Mouse (Mus musculus) G1E (cell line): ENCODE measurements around the gene Rpn2. TPM values are rescaled to one million over a fixed set of nuclear protein-coding genes. Genes with fewer than 3 reads are reported as not detected.

Experiments
- ATAC-seq: 2 replicates; pipeline ENCODE4 v1.8.0; 2016; ENCODE audit warnings: mild to moderate bottlenecking; ENCODE audit not compliant: insufficient number of reproducible peaks, poor library complexity, low FRiP score, severe bottlenecking; ENCODE audit errors: extremely low read depth
- DNase-seq: peaks from one replicate; pipeline ENCODE4 v3.0.0; 2012; ENCODE audit warnings: low spot score
- H3K27me3 ChIP-seq: 2 replicates; pipeline ENCODE4 v1.6.1; 2012; ENCODE audit warnings: mild to moderate bottlenecking, low read length, inconsistent platforms; ENCODE audit not compliant: insufficient read depth
- H3K36me3 ChIP-seq: replicated peaks from 2 replicates; pipeline ENCODE3; 2012; ENCODE audit warnings: mild to moderate bottlenecking, inconsistent platforms
- H3K4me1 ChIP-seq: 2 replicates; pipeline ENCODE4 v1.6.1; 2012; ENCODE audit warnings: low read depth, low read length, inconsistent platforms, mixed read lengths; ENCODE audit not compliant: insufficient read depth
- H3K4me3 ChIP-seq: 2 replicates; pipeline ENCODE4 v1.5.1; 2012; ENCODE audit warnings: low read depth, mild to moderate bottlenecking, inconsistent platforms, low read length, moderate library complexity, mixed read lengths
- H3K9me3 ChIP-seq: replicated peaks from 2 replicates; pipeline ENCODE4 v1.6.1; 2012; ENCODE audit warnings: inconsistent platforms
- CTCF ChIP-seq: IDR thresholded peaks from 2 replicates; pipeline ENCODE4 v1.5.1; 2012; ENCODE audit warnings: low read depth, low read length, inconsistent platforms, mixed read lengths
- GATA1 ChIP-seq: IDR thresholded peaks from 2 replicates; pipeline ENCODE4 v1.6.1; 2012; ENCODE audit warnings: borderline replicate concordance, low read length, inconsistent platforms, mixed read lengths
- GATA2 ChIP-seq: IDR thresholded peaks from 2 replicates; pipeline ENCODE4 v1.6.1; 2012; ENCODE audit warnings: low read depth, low read length, inconsistent platforms, borderline replicate concordance
- POLR2AphosphoS5 ChIP-seq: IDR thresholded peaks from 2 replicates; pipeline ENCODE4 v1.6.1; 2012; ENCODE audit warnings: low read depth, low read length, inconsistent platforms; ENCODE audit not compliant: insufficient replicate concordance
- TAL1 ChIP-seq: conservative IDR thresholded peaks from 2 replicates; pipeline ENCODE4 v1.6.1; 2012; ENCODE audit warnings: low read depth, low read length, inconsistent platforms, mixed read lengths
- polyA plus RNA-seq: library from polyadenylated mRNA; stranded (reverse); fragments of >175 nt; gene quantifications from 2 replicates; pipeline ENCODE4 v1.2.3, GENCODE M21; 2012
- total RNA-seq, 2 experiments: library from RNA; stranded (forward) in 1 of 2; stranded (reverse) in 1 of 2; fragments of 200-1000 nt in 1 of 2; fragments of >200 nt in 1 of 2; fragmentation: Nextera tagmentation in 1 of 2; gene quantifications; 2 replicates each; pipeline ENCODE4 v1.2.3; 2014 to 2017

Gene Rpn2
- total and polyA plus RNA-seq, 3 experiments = 110 to 213 (median 156) TPM

- ATAC-seq = no peak
These were observed 16.3 kb upstream of the Rpn2 start for GRCm38 (mm10) chr2:157262506-157262905.

GRCm38 (mm10) chr2:157263101-157263500, 15.7 kb upstream of the Rpn2 start:
- ATAC-seq = no peak
- Histone ChIP-seq H3K4me3 (no peak overlapping the region), H3K36me3 (no peaks in the 10 kb centered on the region), H3K9me3 (no peaks in the 10 kb centered on the region), H3K4me1 (no peaks in the 10 kb centered on the region; the same call in 1 of the 2 replicates), H3K27me3 (peaks cover 27% of the 10 kb centered on the region)
- DNase-seq = no peak
- no peak for TF ChIP-seq GATA2
- TF ChIP-seq CTCF = no peak
- no peak for TF ChIP-seq TAL1
- no peak for TF ChIP-seq POLR2AphosphoS5

More at GRCm38 (mm10) chr2:157262506-157262905, 16.3 kb upstream of the Rpn2 start:
- Histone ChIP-seq H3K27me3 (peaks cover 27% of the 10 kb centered on the region), H3K4me3 (no peak overlapping the region), H3K9me3 (no peaks in the 10 kb centered on the region), H3K36me3 (no peaks in the 10 kb centered on the region), H3K4me1 (no peaks in the 10 kb centered on the region; the same call in 1 of the 2 replicates)
- no peak for DNase-seq
- TF ChIP-seq GATA1 = no peak

GRCm38 (mm10) chr2:157263832-157264231, 15.0 kb upstream of the Rpn2 start:
- DNase-seq = no peak
- no peaks in the 10 kb centered on the region for H3K36me3 ChIP-seq
- H3K9me3 ChIP-seq = no peaks in the 10 kb centered on the region
- H3K4me3 ChIP-seq = no peak overlapping the region
- peaks cover 27% of the 10 kb centered on the region for H3K27me3 ChIP-seq
- no peaks in the 10 kb centered on the region; the same call in 1 of the 2 replicates for H3K4me1 ChIP-seq
- TF ChIP-seq GATA1 (no peak), TAL1 (no peak), GATA2 (no peak), POLR2AphosphoS5 (no peak), CTCF (no peak)
- no peak for ATAC-seq

DNA sequence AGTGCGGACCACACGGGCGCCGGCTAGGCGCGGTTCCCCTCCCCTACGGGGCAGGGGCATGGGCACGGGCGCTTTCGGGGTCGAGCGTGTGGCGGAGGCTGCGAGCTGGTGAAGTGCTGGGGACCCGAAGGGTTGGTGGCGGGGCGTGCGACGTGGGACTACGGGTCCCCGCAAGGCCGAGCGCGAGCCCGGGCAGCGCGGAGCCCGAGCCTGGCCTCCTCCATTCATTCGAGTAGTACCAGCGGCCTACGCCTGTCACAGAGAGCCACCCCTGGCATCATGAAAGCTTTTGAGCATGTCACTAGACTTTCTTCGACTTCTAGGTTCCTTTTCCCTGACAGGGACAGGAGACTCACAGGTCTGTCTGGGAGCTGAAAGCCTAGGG, 591 bp downstream of the Rpn2 start, which contains the start of gene Mroh8:
TSS of gene Mroh8 (minus strand) at position 134 of the 385 bp plus-strand sequence.
- DNase-seq (no peak), ATAC-seq (no peak)
- Histone ChIP-seq H3K27me3 (no peaks in the 10 kb centered on the region), H3K36me3 (peaks cover 41% of the 10 kb centered on the region), H3K4me1 (peaks cover 51% of the 10 kb centered on the region), H3K4me3 (peak within 1 kb of the TSS; percentile 94), H3K9me3 (no peaks in the 10 kb centered on the region)
- TF ChIP-seq TAL1 = no peak
- TF ChIP-seq GATA2 = no peak
- no peak for TF ChIP-seq CTCF
- no peak for TF ChIP-seq GATA1
- TF ChIP-seq POLR2AphosphoS5 = no peak

GRCm38 (mm10) chr2:157283321-157283720, 4.5 kb downstream of the Rpn2 start:
- peaks cover 79% of the 10 kb centered on the region for H3K36me3 ChIP-seq
- H3K4me1 ChIP-seq = peaks cover 54% of the 10 kb centered on the region

GRCm38 (mm10) chr2:157287542-157287941, 8.7 kb downstream of the Rpn2 start:
- TF ChIP-seq GATA2 (no peak), POLR2AphosphoS5 (no peak), GATA1 (no peak), CTCF (no peak), TAL1 (no peak)
- Histone ChIP-seq H3K36me3 (peaks cover 97% of the 10 kb centered on the region), H3K4me1 (peaks cover 56% of the 10 kb centered on the region), H3K9me3 (no peaks in the 10 kb centered on the region), H3K27me3 (no peaks in the 10 kb centered on the region), H3K4me3 (no peak overlapping the region)
- DNase-seq (peak; percentile 40), ATAC-seq (no peak; the same call in 1 of the 2 replicates)

More at GRCm38 (mm10) chr2:157283321-157283720, 4.5 kb downstream of the Rpn2 start:
- H3K27me3 ChIP-seq = no peaks in the 10 kb centered on the region
- no peak overlapping the region for H3K4me3 ChIP-seq
- no peak for TF ChIP-seq TAL1
- TF ChIP-seq POLR2AphosphoS5 = no peak
- TF ChIP-seq GATA2 = no peak
- TF ChIP-seq CTCF = no peak
- no peak for TF ChIP-seq GATA1
- no peaks in the 10 kb centered on the region for H3K9me3 ChIP-seq
- DNase-seq (no peak), ATAC-seq (no peak)

- Histone ChIP-seq H3K4me3 (no peak overlapping the region), H3K36me3 (peaks cover 97% of the 10 kb centered on the region)
These were observed 10.2 kb downstream of the Rpn2 start for GRCm38 (mm10) chr2:157288996-157289395.

More at GRCm38 (mm10) chr2:157288996-157289395, 10.2 kb downstream of the Rpn2 start:
- TF ChIP-seq POLR2AphosphoS5 = no peak
- ATAC-seq (peak; percentile 40), DNase-seq (peak; percentile 10)
- H3K9me3 ChIP-seq = no peaks in the 10 kb centered on the region
- no peaks in the 10 kb centered on the region for H3K27me3 ChIP-seq
- H3K4me1 ChIP-seq = peaks cover 44% of the 10 kb centered on the region
